Mouse (Mus musculus) forebrain, embryonic 14.5 days (tissue): Measurements from ENCODE around the gene Slc25a12. TPM values are rescaled to one million over a fixed set of nuclear protein-coding genes. Genes with fewer than 3 reads are reported as not detected.
A peak's percentile ranks its signal among the peaks of the same experiment; 100 is the strongest.

Experiments
- ATAC-seq: fragments of 200-750 bp; cut with Nextera tagmentation; 2 replicates; pipeline ENCODE4 v1.8.0; 2017; ENCODE audit warnings: mild to moderate bottlenecking, moderate library complexity
- DNase-seq: peaks from one replicate; pipeline ENCODE4 v3.0.0-alpha.2; 2015; ENCODE audit warnings: low spot score
- H3K27ac ChIP-seq: fragments of 300-500 bp; sonication (generic); 2 replicates; pipeline ENCODE4 v1.5.1; 2014; ENCODE audit warnings: low read depth, mild to moderate bottlenecking, control low read depth, low read length, moderate library complexity
- H3K27me3 ChIP-seq: fragments of 300-500 bp; sonication (generic); replicated peaks from 2 replicates; pipeline ENCODE4 v1.6.1; 2014; ENCODE audit warnings: low read length, control low read depth, mixed read lengths; ENCODE audit not compliant: control insufficient read depth, insufficient read depth
- H3K36me3 ChIP-seq: fragments of 300-500 bp; sonication (generic); 2 replicates; pipeline ENCODE4 v1.6.1; 2014; ENCODE audit warnings: low read length, control low read depth; ENCODE audit not compliant: control insufficient read depth, insufficient read depth
- H3K4me1 ChIP-seq: fragments of 300-500 bp; sonication (generic); 2 replicates; pipeline ENCODE4 v1.6.1; 2014; ENCODE audit warnings: antibody characterized with exemption, low read length, control low read depth; ENCODE audit not compliant: control insufficient read depth, insufficient read depth
- H3K4me2 ChIP-seq: fragments of 300-500 bp; sonication (generic); 2 replicates; pipeline ENCODE4 v1.6.1; 2014; ENCODE audit warnings: mild to moderate bottlenecking, control low read depth, low read length
- H3K4me3 ChIP-seq: fragments of 300-500 bp; sonication (generic); 2 replicates; pipeline ENCODE4 v1.5.1; 2014; ENCODE audit warnings: low read depth, low read length, control low read depth
- H3K9ac ChIP-seq: fragments of 300-500 bp; sonication (generic); 2 replicates; pipeline ENCODE4 v1.6.1; 2014; ENCODE audit warnings: mild to moderate bottlenecking, low read length, control low read depth, moderate library complexity
- H3K9me3 ChIP-seq: fragments of 300-500 bp; sonication (generic); replicated peaks from 2 replicates; pipeline ENCODE4 v1.6.1; 2016; ENCODE audit warnings: low read length, control low read depth, mixed read lengths; ENCODE audit not compliant: control insufficient read depth
- WGBS: fragments of 180-500 bp; shearing (Covaris S2); extraction: QIAGEN DNeasy Blood & Tissue Kit; methylation state at CpG from one replicate; pipeline ENCODE4 v1.1.7; 2014; 5-methylcytosine and 5-hydroxymethylcytosine counted together
- polyA plus RNA-seq: library from polyadenylated mRNA; unstranded; fragments of >200 nt; fragmentation: Nextera tagmentation; extraction: Ambion mirVana; gene quantifications from 2 replicates; pipeline ENCODE4 v1.2.1, GENCODE M21; 2014

Slc25a12 gene
- polyA plus RNA-seq, 1 experiment from 2014 or later = 67.2 TPM

- WGBS = 93% methylated on average over 20 of the region's 20 CpGs
- Histone ChIP-seq H3K9ac (no peak overlapping the region), H3K9me3 (no peaks in the 10 kb centered on the region), H3K4me1 (no peaks in the 10 kb centered on the region), H3K4me3 (no peak overlapping the region), H3K27ac (no peak overlapping the region), H3K36me3 (peaks cover 70% of the 10 kb centered on the region), H3K4me2 (no peak overlapping the region), H3K27me3 (no peaks in the 10 kb centered on the region)
- DNase-seq = no peak
- no peak for ATAC-seq
These were observed 103.0 kb downstream of the Slc25a12 start for GRCm38 (mm10) chr2:71264585-71264984.

- H3K9ac ChIP-seq = no peak overlapping the region
- ATAC-seq (no peak), DNase-seq (no peak)
- H3K36me3 ChIP-seq = peaks cover 83% of the 10 kb centered on the region
- 87% methylated on average over 7 of the region's 7 CpGs for WGBS
- H3K27me3 ChIP-seq = no peaks in the 10 kb centered on the region
- peaks cover 3% of the 10 kb centered on the region; the same call in 1 of the 2 replicates for H3K4me1 ChIP-seq
- H3K4me3 ChIP-seq = no peak overlapping the region
- H3K27ac ChIP-seq = no peak overlapping the region
- no peaks in the 10 kb centered on the region for H3K9me3 ChIP-seq
- no peak overlapping the region for H3K4me2 ChIP-seq
These were observed 111.0 kb downstream of the Slc25a12 start for GRCm38 (mm10) chr2:71256581-71256980.

GRCm38 (mm10) chr2:71254836-71255235, 112.7 kb downstream of the Slc25a12 start:
- peaks cover 88% of the 10 kb centered on the region for H3K36me3 ChIP-seq

GRCm38 (mm10) chr2:71250841-71251240, 116.7 kb downstream of the Slc25a12 start:
- DNase-seq = peak; percentile 60
- WGBS = 72% methylated on average over 5 of the region's 5 CpGs
- ATAC-seq = no peak

More at GRCm38 (mm10) chr2:71254836-71255235, 112.7 kb downstream of the Slc25a12 start:
- 73% methylated on average over 4 of the region's 4 CpGs for WGBS
- H3K27me3 ChIP-seq = no peaks in the 10 kb centered on the region
- no peak for ATAC-seq
- no peak overlapping the region for H3K4me2 ChIP-seq
- no peak overlapping the region for H3K4me3 ChIP-seq
- H3K4me1 ChIP-seq = peaks cover 3% of the 10 kb centered on the region; the same call in 1 of the 2 replicates
- DNase-seq = no peak
- no peak overlapping the region; the same call in 1 of the 2 replicates for H3K27ac ChIP-seq
- H3K9ac ChIP-seq = no peak overlapping the region
- no peaks in the 10 kb centered on the region for H3K9me3 ChIP-seq

GRCm38 (mm10) chr2:71248071-71248470, 119.5 kb downstream of the Slc25a12 start:
- H3K4me1 ChIP-seq = peaks cover 20% of the 10 kb centered on the region
- no peak for ATAC-seq
- H3K9ac ChIP-seq = no peak overlapping the region
- no peaks in the 10 kb centered on the region for H3K27me3 ChIP-seq
- DNase-seq = no peak
- H3K4me3 ChIP-seq = no peak overlapping the region
- no peaks in the 10 kb centered on the region for H3K9me3 ChIP-seq
- H3K27ac ChIP-seq = no peak overlapping the region
- H3K36me3 ChIP-seq = peaks cover 47% of the 10 kb centered on the region
- no peak overlapping the region for H3K4me2 ChIP-seq
- WGBS = 87% methylated on average over 3 of the region's 3 CpGs

More at GRCm38 (mm10) chr2:71250841-71251240, 116.7 kb downstream of the Slc25a12 start:
- Histone ChIP-seq H3K9ac (no peak overlapping the region), H3K9me3 (no peaks in the 10 kb centered on the region), H3K27ac (no peak overlapping the region), H3K36me3 (peaks cover 67% of the 10 kb centered on the region), H3K4me3 (no peak overlapping the region), H3K4me1 (peaks cover 7% of the 10 kb centered on the region; the same call in 1 of the 2 replicates), H3K27me3 (no peaks in the 10 kb centered on the region), H3K4me2 (no peak overlapping the region)

- ATAC-seq (no peak), DNase-seq (peak; percentile 23)
- Histone ChIP-seq H3K27ac (no peak overlapping the region), H3K9ac (no peak overlapping the region), H3K36me3 (peaks cover 32% of the 10 kb centered on the region), H3K4me1 (peaks cover 22% of the 10 kb centered on the region), H3K9me3 (no peaks in the 10 kb centered on the region), H3K27me3 (no peaks in the 10 kb centered on the region), H3K4me2 (no peak overlapping the region), H3K4me3 (no peak overlapping the region)
- WGBS = 79% methylated on average over 5 of the region's 5 CpGs
These were observed 121.5 kb downstream of the Slc25a12 start for GRCm38 (mm10) chr2:71246096-71246495.

- Histone ChIP-seq H3K9me3 (no peaks in the 10 kb centered on the region), H3K27me3 (no peaks in the 10 kb centered on the region), H3K4me3 (no peak overlapping the region), H3K4me2 (peak overlapping the region; percentile 18; the same call in 1 of the 2 replicates), H3K27ac (peak overlapping the region; percentile 83), H3K4me1 (peaks cover 22% of the 10 kb centered on the region), H3K9ac (peak overlapping the region; percentile 32; the same call in 1 of the 2 replicates), H3K36me3 (peaks cover 26% of the 10 kb centered on the region)
- ATAC-seq (peak; percentile 92), DNase-seq (peak; percentile 91)
- WGBS = 24% methylated on average over 3 of the region's 3 CpGs
These were observed 122.1 kb downstream of the Slc25a12 start for GRCm38 (mm10) chr2:71245416-71245815.

- ATAC-seq (peak; percentile 60), DNase-seq (peak; percentile 77)
- Histone ChIP-seq H3K27ac (peak overlapping the region; percentile 83), H3K27me3 (no peaks in the 10 kb centered on the region), H3K36me3 (peaks cover 19% of the 10 kb centered on the region), H3K9ac (no peak overlapping the region; the same call in 1 of the 2 replicates), H3K4me2 (peak overlapping the region; percentile 18; the same call in 1 of the 2 replicates), H3K4me3 (no peak overlapping the region), H3K4me1 (peaks cover 22% of the 10 kb centered on the region), H3K9me3 (no peaks in the 10 kb centered on the region)
- WGBS = 18% methylated on average over 7 of the region's 7 CpGs
These were observed 122.7 kb downstream of the Slc25a12 start for GRCm38 (mm10) chr2:71244807-71245206.

GRCm38 (mm10) chr2:71243058-71243672, 124.4 kb downstream of the Slc25a12 start:
- Histone ChIP-seq H3K9me3 (no peaks in the 10 kb centered on the region), H3K4me3 (no peak overlapping the region), H3K9ac (no peak overlapping the region), H3K4me2 (no peak overlapping the region), H3K36me3 (peaks cover 22% of the 10 kb centered on the region), H3K27me3 (no peaks in the 10 kb centered on the region), H3K27ac (no peak overlapping the region), H3K4me1 (peaks cover 22% of the 10 kb centered on the region)
- ATAC-seq (no peak), DNase-seq (peak; percentile 62)
- 30% methylated on average over 9 of the region's 9 CpGs for WGBS
